Mouse (Mus musculus) layer of hippocampus, adult 9-11 months (tissue): Measurements from ENCODE around the gene Tmem159.

Experiments used
- DNase-seq: peaks from one replicate; pipeline ENCODE4 v3.0.0; 2022

The Tmem159 gene

GRCm38 (mm10) chr7:120102164-120102972 lies at the start of gene Tmem159:
Gene Tmem159, plus strand, starts transcription at chr7:120102353.
- DNase-seq = peak; percentile 85

- DNase-seq = no peak
Measured at GRCm38 (mm10) chr7:120054016-120054415, 48.1 kb upstream of the Tmem159 start.

- peak; percentile 2 for DNase-seq
Measured at GRCm38 (mm10) chr7:120055479-120055878, 46.7 kb upstream of the Tmem159 start.

- DNase-seq = no peak
Measured at GRCm38 (mm10) chr7:120064045-120064444, 38.1 kb upstream of the Tmem159 start.

GRCm38 (mm10) chr7:120068114-120068513 lies 34.0 kb upstream of the Tmem159 start:
- no peak for DNase-seq

- DNase-seq = no peak
Measured at GRCm38 (mm10) chr7:120069164-120069563, 33.0 kb upstream of the Tmem159 start.

- no peak for DNase-seq
Measured at GRCm38 (mm10) chr7:120080177-120080576, 22.0 kb upstream of the Tmem159 start.

GRCm38 (mm10) chr7:120093033-120093432 lies 9.1 kb upstream of the Tmem159 start:
- no peak for DNase-seq

- DNase-seq = no peak
Measured at GRCm38 (mm10) chr7:120094216-120094615, 7.9 kb upstream of the Tmem159 start.

- no peak for DNase-seq
Measured at GRCm38 (mm10) chr7:120095180-120095579, 7.0 kb upstream of the Tmem159 start, which contains the start of gene Dnah3. Gene Dnah3, minus strand, starts transcription at chr7:120095280.

GRCm38 (mm10) chr7:120097845-120098244 lies 4.3 kb upstream of the Tmem159 start:
- DNase-seq = peak; percentile 29

- DNase-seq = peak; percentile 47
Measured at GRCm38 (mm10) chr7:120098403-120098802, 3.8 kb upstream of the Tmem159 start.

- DNase-seq = no peak
Measured at GRCm38 (mm10) chr7:120103019-120103567, 940 bp downstream of the Tmem159 start.

GRCm38 (mm10) chr7:120104975-120105374 lies 2.8 kb downstream of the Tmem159 start:
- no peak for DNase-seq

- DNase-seq = peak; percentile 13
Measured at GRCm38 (mm10) chr7:120106356-120106755, 4.2 kb downstream of the Tmem159 start.

GRCm38 (mm10) chr7:120109676-120110075 lies 7.5 kb downstream of the Tmem159 start:
- no peak for DNase-seq

- no peak for DNase-seq
Measured at GRCm38 (mm10) chr7:120116976-120117375, 14.8 kb downstream of the Tmem159 start.

GRCm38 (mm10) chr7:120117529-120117928 lies 15.4 kb downstream of the Tmem159 start:
- DNase-seq = no peak

GRCm38 (mm10) chr7:120123776-120124175 lies 21.6 kb downstream of the Tmem159 start:
- DNase-seq = no peak

- peak; percentile 76 for DNase-seq
Measured at GRCm38 (mm10) chr7:120124844-120125243, 22.7 kb downstream of the Tmem159 start.

- DNase-seq = no peak
Measured at GRCm38 (mm10) chr7:120126976-120127685, 25.0 kb downstream of the Tmem159 start.

- DNase-seq = no peak
Measured at GRCm38 (mm10) chr7:120127686-120128059, 25.5 kb downstream of the Tmem159 start.

GRCm38 (mm10) chr7:120128951-120129350 lies 26.8 kb downstream of the Tmem159 start:
- DNase-seq = peak; percentile 54

- DNase-seq = no peak
Measured at GRCm38 (mm10) chr7:120142743-120143142, 40.6 kb downstream of the Tmem159 start.
